Mouse (Mus musculus) liver, embryonic 14.5 days (tissue): ENCODE measurements around the gene Arid2.

ENCODE experiments used
- CTCF ChIP-seq: IDR thresholded peaks from 2 replicates; pipeline ENCODE4 v1.5.1; 2016; ENCODE audit warnings: antibody characterized with exemption, low read depth, control low read depth
- EP300 ChIP-seq: IDR thresholded peaks from 2 replicates; pipeline ENCODE4 v1.6.1; 2016; ENCODE audit warnings: antibody characterized with exemption, low read depth

DNA sequence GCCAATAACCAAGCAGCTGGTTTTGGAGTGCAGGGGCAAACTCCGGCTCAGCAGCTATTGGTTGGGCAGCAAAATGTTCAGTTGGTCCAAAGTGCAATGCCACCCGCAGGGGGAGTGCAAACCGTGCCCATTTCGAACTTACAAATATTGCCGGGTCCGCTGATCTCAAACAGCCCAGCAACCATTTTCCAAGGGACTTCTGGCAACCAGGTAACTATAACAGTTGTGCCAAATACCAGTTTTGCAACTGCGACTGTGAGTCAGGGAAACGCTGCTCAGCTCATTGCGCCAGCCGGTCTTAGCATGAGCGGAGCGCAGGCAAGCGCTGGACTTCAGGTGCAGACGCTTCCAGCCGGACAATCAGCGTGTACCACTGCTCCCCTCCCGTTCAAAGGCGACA lies 84.0 kb downstream of the Arid2 start:
- TF ChIP-seq CTCF (no peak), EP300 (no peak)
